Mouse (Mus musculus): ENCODE results near the gene Itgb1. TPM values are rescaled to one million over a fixed set of nuclear protein-coding genes. Genes with fewer than 3 reads are reported as not detected.

Gene Itgb1
- total and polyA plus RNA-seq, 3 experiments, result 62.4 to 172 (median 127) TPM

GRCm38 (mm10) chr8:128680548-128681325, 4.7 kb upstream of the Itgb1 start:
- H3K4me3 ChIP-seq (replicated peaks in 1 of 3; ENCODE audit: low read depth in 2 of 3, low read length in 2 of 3, poor library complexity in 1 of 3), result no peak overlapping the region
- dilution Hi-C loops (cut with MboI; ENCODE audit: extremely low pct_ligation_motif_present, extremely low pct_unique_long_range_greater_than_20kb, low sequenced_read_pairs) (no loop called here), in situ Hi-C loops (cut with MboI; ENCODE audit: low pct_ligation_motif_present, low pct_unique_long_range_greater_than_20kb, low sequenced_read_pairs) (no loop called here)
- no peak overlapping the region for H3K9ac ChIP-seq (ENCODE audit: insufficient read depth, low read depth)
- no peak for DNase-seq (ENCODE audit: extremely low read depth)
- H3K36me3 ChIP-seq (replicated peaks in 1 of 2; ENCODE audit: control insufficient read depth in 1 of 2, insufficient read depth in 1 of 2, low read length in 1 of 2), result no peaks in the 10 kb centered on the region
- peaks cover 0 to 15% of the 10 kb centered on the region in 2 experiments; a peak in 2 of 4 replicates for H3K4me1 ChIP-seq (ENCODE audit: control insufficient read depth in 1 of 2, insufficient read depth in 2 of 2)
- no peak overlapping the region for H3K4me2 ChIP-seq (ENCODE audit: insufficient read depth, low read depth, poor library complexity, severe bottlenecking)
- no peak overlapping the region for H3K27ac ChIP-seq (ENCODE audit: insufficient read depth, low read depth)
- H3K79me2 ChIP-seq (replicated peaks; ENCODE audit: control insufficient read depth, extremely low read depth, insufficient read depth, poor library complexity, severe bottlenecking), result no peaks in the 10 kb centered on the region
- no peaks in the 10 kb centered on the region for H3K27me3 ChIP-seq (replicated peaks)
- H3K9me3 ChIP-seq (replicated peaks; ENCODE audit: low read length), result peaks cover 2% of the 10 kb centered on the region
- no peak for TF ChIP-seq JUND (conservative IDR thresholded peaks at IDR 0.05; ENCODE audit: low read depth, low read length)
- TF ChIP-seq SIN3A (IDR thresholded peaks at IDR 0.05; ENCODE audit: low read length), result no peak
- no peak for TF ChIP-seq POLR2A (IDR thresholded peaks at IDR 0.05; ENCODE audit: low read depth, low read length)
- TF ChIP-seq NRF1 (IDR thresholded peaks at IDR 0.05; ENCODE audit: low read depth, low read length), result no peak

- Histone ChIP-seq H3K79me2 (replicated peaks; ENCODE audit: control insufficient read depth, extremely low read depth, insufficient read depth, poor library complexity, severe bottlenecking) (peaks cover 3% of the 10 kb centered on the region), H3K4me2 (ENCODE audit: insufficient read depth, low read depth, poor library complexity, severe bottlenecking) (no peak overlapping the region), H3K4me3 (replicated peaks in 1 of 3; ENCODE audit: low read depth in 2 of 3, low read length in 2 of 3, poor library complexity in 1 of 3) (no peak overlapping the region), H3K27me3 (replicated peaks) (no peaks in the 10 kb centered on the region), H3K36me3 (replicated peaks in 1 of 2; ENCODE audit: control insufficient read depth in 1 of 2, insufficient read depth in 1 of 2, low read length in 1 of 2) (no peaks in the 10 kb centered on the region), H3K27ac (ENCODE audit: insufficient read depth, low read depth) (no peak overlapping the region), H3K9ac (ENCODE audit: insufficient read depth, low read depth) (no peak overlapping the region), H3K9me3 (replicated peaks; ENCODE audit: low read length) (no peaks in the 10 kb centered on the region), H3K4me1 (ENCODE audit: control insufficient read depth in 1 of 2, insufficient read depth in 2 of 2) (peaks cover 0 to 15% of the 10 kb centered on the region in 2 experiments; a peak in 2 of 4 replicates)
- TF ChIP-seq MYC (IDR thresholded peaks at IDR 0.05; ENCODE audit: low read depth, low read length) (no peak), ZC3H11A (IDR thresholded peaks at IDR 0.05; ENCODE audit: low read depth, low read length) (no peak), GABPA (IDR thresholded peaks at IDR 0.05; ENCODE audit: insufficient replicate concordance, low read depth, low read length) (no peak), USF2 (conservative IDR thresholded peaks at IDR 0.05; ENCODE audit: low read depth, low read length) (no peak), EP300 (IDR thresholded peaks at IDR 0.05; ENCODE audit: low read length) (no peak), IRF4 (IDR thresholded peaks at IDR 0.05; ENCODE audit: low read depth, low read length) (no peak), ZKSCAN1 (IDR thresholded peaks at IDR 0.05; ENCODE audit: borderline replicate concordance, low read depth, low read length) (no peak), JUN (IDR thresholded peaks at IDR 0.05; ENCODE audit: insufficient read depth, low read depth, low read length) (no peak), MAX (IDR thresholded peaks at IDR 0.05; ENCODE audit: low read length) (no peak), MXI1 (IDR thresholded peaks at IDR 0.05; ENCODE audit: low read depth, low read length) (no peak), SMC3 (IDR thresholded peaks at IDR 0.05; ENCODE audit: low read depth, low read length) (no peak)
- no peak for DNase-seq (ENCODE audit: extremely low read depth)
- dilution Hi-C loops (cut with MboI; ENCODE audit: extremely low pct_ligation_motif_present, extremely low pct_unique_long_range_greater_than_20kb, low sequenced_read_pairs) (no loop called here), in situ Hi-C loops (cut with MboI; ENCODE audit: low pct_ligation_motif_present, low pct_unique_long_range_greater_than_20kb, low sequenced_read_pairs) (no loop called here)
Observed at GRCm38 (mm10) chr8:128681970-128682369, 3.5 kb upstream of the Itgb1 start.

Measured in CH12.LX (cell line).